Mouse (Mus musculus) thymus, adult 2 months (tissue): Measurements from ENCODE around the gene Galnt15.

Source experiments
- CTCF ChIP-seq: fragments of 200-500 bp; IDR thresholded peaks from 2 replicates; pipeline ENCODE4 v1.5.1; 2012; ENCODE audit warnings: mild to moderate bottlenecking, control low read depth, low read length, moderate library complexity, borderline replicate concordance; ENCODE audit not compliant: control insufficient read depth, poor library complexity, insufficient read depth; ENCODE audit errors: extremely low read depth
- POLR2A ChIP-seq: fragments of 200-500 bp; IDR thresholded peaks from 2 replicates; pipeline ENCODE4 v1.6.1; 2012; ENCODE audit warnings: mild to moderate bottlenecking, low read length, control low read depth, moderate library complexity; ENCODE audit not compliant: control insufficient read depth, poor library complexity, insufficient read depth; ENCODE audit errors: extremely low read depth

DNA sequence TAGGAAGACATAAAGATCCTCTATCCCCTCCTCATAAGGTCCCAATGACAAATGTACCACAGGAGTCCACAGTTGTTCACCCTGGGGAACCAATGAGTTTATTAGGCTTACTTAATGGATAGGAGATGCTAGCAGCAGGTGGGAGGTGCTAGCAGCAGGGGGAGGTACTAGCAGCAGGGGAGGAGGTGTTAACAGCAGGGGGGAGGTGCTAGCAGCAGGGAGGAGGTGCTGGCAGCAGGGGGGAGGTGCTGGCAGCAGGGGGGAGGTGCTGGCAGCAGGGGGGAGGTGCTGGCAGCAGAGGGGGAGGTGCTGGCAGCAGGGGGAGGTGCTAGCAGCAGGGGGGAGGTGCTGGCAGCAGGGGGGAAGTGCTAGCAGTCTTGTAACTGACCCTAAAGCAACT lies 6.3 kb upstream of the Galnt15 start:
- TF ChIP-seq CTCF, result no peak
- TF ChIP-seq POLR2A, result no peak
